16 mouse cellular contexts compared by ENCODE assay signal in genomic region chr15:98780075-98780474, GRCm38 (mm10). TPM values are rescaled to one million over a fixed set of nuclear protein-coding genes. Genes with fewer than 3 reads are reported as not detected.
A peak's percentile ranks its signal among the peaks of the same experiment; 100 is the strongest.
DNase-seq lines count a peak whose midpoint lies in the region; ATAC-seq lines count a peak whose summit lies in the region.
"Had no signal": no experiment of that assay in that cellular context is flagged by ENCODE, and none has a peak within 500 bp of the region (broad histone marks: within the 10 kb centered on the region; RNA-seq: fewer than 3 reads in every experiment).

No protein-coding gene starts in this region.

- no peaks in the 10 kb centered on the region for H3K36me3 ChIP-seq in heart, embryonic 13.5 days
- H3K36me3 ChIP-seq: embryonic facial prominence, embryonic 13.5 days had no signal

- 5% methylated on average over 8 of the region's 8 CpGs for WGBS in heart, embryonic 13.5 days

- peak; percentile 96 for DNase-seq in heart, adult 11 months
- DNase-seq in heart, adult 8-10 months (ENCODE audit: low spot score), result no peak
- DNase-seq in 3134 (ENCODE audit: extremely low read depth, insufficient read length, low spot score) (peak; percentile 86), MN1 (ENCODE audit: low spot score) (peak; percentile 71)
- no peak for DNase-seq in cerebellum, adult 11-12 months
- no peak for DNase-seq in kidney, adult 11 months
- DNase-seq: cerebellum, adult 9-10 months; retina, postnatal 1 day had no signal

- no peak overlapping the region for H3K4me3 ChIP-seq in heart, embryonic 13.5 days
- H3K4me3 ChIP-seq: embryonic facial prominence, embryonic 13.5 days had no signal

- H3K27ac ChIP-seq in heart, embryonic 13.5 days (replicated peaks), result no peak overlapping the region
- H3K27ac ChIP-seq: embryonic facial prominence, embryonic 13.5 days had no signal

- ATAC-seq in heart, embryonic 13.5 days (ENCODE audit: extremely low read depth, insufficient number of reproducible peaks, low FRiP score, low TSS enrichment), result no peak
- ATAC-seq: forebrain, embryonic 16.5 days had no signal

- H3K9me3 ChIP-seq in heart, embryonic 13.5 days, result no peaks in the 10 kb centered on the region
- H3K9me3 ChIP-seq: embryonic facial prominence, embryonic 13.5 days had no signal

- peaks cover 92% of the 10 kb centered on the region for H3K27me3 ChIP-seq in heart, embryonic 13.5 days (replicated peaks)

- H3K4me1 ChIP-seq in heart, embryonic 13.5 days, result peaks cover 36% of the 10 kb centered on the region

- H3K9ac ChIP-seq in heart, embryonic 13.5 days, result no peak overlapping the region

- 0 out of 2 replicates have a peak overlapping the region, but pooled peaks have one; percentile 10 for H3K4me2 ChIP-seq in heart, embryonic 13.5 days
- H3K4me2 ChIP-seq: embryonic facial prominence, embryonic 13.5 days had no signal

RNA-seq across cellular contexts. Expression of gene Wnt10b, which starts 2.1 kb away (rescaled TPM):
- total RNA-seq in heart, adult 8-10 months (2022), result under 1 TPM in 3 of 4 experiments, not detected in 1; 0.16 to 0.44 (median 0.26) TPM
- 0.07 TPM in 1 of 2 replicates, not detected in the other for polyA plus RNA-seq in heart, embryonic 13.5 days (2015; fragmentation: Nextera tagmentation; extraction: Ambion mirVana)
- total RNA-seq: megakaryocyte-erythroid progenitor cell, adult 5-6 weeks had no signal
- polyA plus RNA-seq: forebrain, embryonic 16.5 days; liver, embryonic 16.5 days had no signal

RNA-seq across cellular contexts. Expression of gene Wnt1, which starts 9.6 kb away (rescaled TPM):
- not detected for total RNA-seq in heart, adult 8-10 months (2022)
- not detected in 2 replicates for polyA plus RNA-seq in heart, embryonic 13.5 days (2015; fragmentation: Nextera tagmentation; extraction: Ambion mirVana)
- total RNA-seq: megakaryocyte-erythroid progenitor cell, adult 5-6 weeks had no signal
- polyA plus RNA-seq: embryonic facial prominence, embryonic 13.5 days; heart, embryonic 16.5 days; intestine, embryonic 14.5 days; liver, embryonic 16.5 days; thymus, postnatal 0 days had no signal

RNA-seq across cellular contexts. Expression of gene Arf3, which starts 17.1 kb away (rescaled TPM):
- total RNA-seq in heart, adult 8-10 months (2022), result 10 to 100 TPM; 18.0 to 20.9 (median 19.1) TPM
- 31.2 and 32.5 TPM in 2 replicates for polyA plus RNA-seq in heart, embryonic 13.5 days (2015; fragmentation: Nextera tagmentation; extraction: Ambion mirVana)

RNA-seq across cellular contexts. Expression of gene Ddn, which starts 29.2 kb away (rescaled TPM):
- under 1 TPM; 0.63 to 0.84 (median 0.72) TPM for total RNA-seq in heart, adult 8-10 months (2022)
- polyA plus RNA-seq in heart, embryonic 13.5 days (2015; fragmentation: Nextera tagmentation; extraction: Ambion mirVana), result 0.09 and 0.16 TPM in 2 replicates
- total RNA-seq: megakaryocyte-erythroid progenitor cell, adult 5-6 weeks had no signal
- polyA plus RNA-seq: embryonic facial prominence, embryonic 13.5 days; intestine, embryonic 14.5 days; liver, embryonic 16.5 days had no signal

RNA-seq across cellular contexts. Expression of gene Prkag1, which starts 51.2 kb away (rescaled TPM):
- 100 to 1,000 TPM in 2 of 4 experiments, 10 to 100 TPM in 2; 96.7 to 129 (median 109) TPM for total RNA-seq in heart, adult 8-10 months (2022)
- polyA plus RNA-seq in heart, embryonic 13.5 days (2015; fragmentation: Nextera tagmentation; extraction: Ambion mirVana), result 88.3 and 95.1 TPM in 2 replicates

Comparison
In these comparisons a context has a peak if more than half of its experiments do, and no peak if none do; other contexts are left out.
1. DNase-seq: peak in heart, adult 11 months (single experiment), 3134 (single experiment) and MN1 (single experiment); none in heart, adult 8-10 months (single experiment), cerebellum, adult 11-12 months (single experiment) and kidney, adult 11 months (single experiment).